Mouse (Mus musculus) frontal cortex, postnatal 36 days (tissue): Measurements from ENCODE around the gene Lrrc32.

Experiments used
- DNase-seq, 2 experiments: peaks; one replicate each; pipeline ENCODE4 v3.0.0; 2022; ENCODE audit warnings: low spot score in 2 of 2

Gene Lrrc32

GRCm38 (mm10) chr7:98544556-98544955, 55.5 kb downstream of the Lrrc32 start:
- DNase-seq = no peak

GRCm38 (mm10) chr7:98548839-98549238, 59.8 kb downstream of the Lrrc32 start:
- no peak for DNase-seq

GRCm38 (mm10) chr7:98550596-98550995, 61.5 kb downstream of the Lrrc32 start:
- no peak for DNase-seq

GRCm38 (mm10) chr7:98551041-98551440, 62.0 kb downstream of the Lrrc32 start:
- no peak for DNase-seq
